Mouse (Mus musculus): ENCODE results near the gene Rab3il1. TPM values are rescaled to one million over a fixed set of nuclear protein-coding genes. Genes with fewer than 3 reads are reported as not detected.

Rab3il1 gene
- polyA plus RNA-seq, 1 experiment, result 4.5 TPM

DNA sequence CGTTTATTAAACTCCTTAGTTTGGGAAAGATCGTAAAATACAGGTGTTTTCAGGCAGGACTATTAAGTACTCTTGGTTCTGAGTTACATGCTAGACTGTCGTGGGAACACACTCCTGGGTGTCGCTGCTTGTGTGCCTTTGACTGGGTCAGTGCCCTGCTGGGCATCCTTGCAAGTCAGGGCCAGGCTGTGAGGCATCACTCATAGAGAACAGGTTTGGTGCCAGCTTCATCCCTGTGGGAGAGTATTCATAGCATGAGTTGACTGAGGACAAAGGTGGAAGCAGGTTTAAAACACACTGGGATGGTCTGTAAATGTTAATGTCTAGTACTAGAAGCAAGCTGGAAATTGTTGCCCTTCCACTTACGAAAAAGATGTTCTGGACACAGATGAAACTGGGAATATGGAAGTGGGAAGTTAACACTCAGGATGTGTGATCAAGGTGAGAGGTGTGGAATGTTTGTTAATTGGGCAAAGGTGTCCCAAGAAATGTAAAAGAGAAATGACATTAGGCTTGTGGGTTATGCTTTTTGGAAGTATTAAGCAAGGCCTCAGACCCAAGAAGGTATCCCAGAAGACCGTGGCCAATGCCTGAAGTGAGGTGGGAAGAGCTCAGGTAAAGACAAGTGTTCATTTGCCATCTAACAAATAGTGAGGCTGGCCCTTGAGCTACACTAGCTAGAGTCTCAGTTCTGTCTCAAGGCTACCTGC is 16.1 kb upstream of the Rab3il1 start:
- H3K79me2 ChIP-seq (ENCODE audit: control insufficient read depth, insufficient read depth), result peaks cover 42% of the 10 kb centered on the region
- H3K36me3 ChIP-seq (ENCODE audit: control insufficient read depth, insufficient read depth), result peaks cover 32% of the 10 kb centered on the region
- no peak for TF ChIP-seq MYOD1 (IDR thresholded peaks at IDR 0.05; ENCODE audit: control insufficient read depth, insufficient read length, low read depth)
- no peak for TF ChIP-seq CEBPB (IDR thresholded peaks at IDR 0.05; ENCODE audit: low read depth)
- TF ChIP-seq CTCF (IDR thresholded peaks at IDR 0.05; ENCODE audit: control insufficient read depth, insufficient read depth, insufficient read length), result no peak
- no peak for TF ChIP-seq MYOG (IDR thresholded peaks at IDR 0.05; ENCODE audit: control insufficient read depth, extremely low read depth, insufficient read length)
- H3ac ChIP-seq (ENCODE audit: control insufficient read depth, insufficient read length, low read depth), result no peak overlapping the region
- peaks cover 27% of the 10 kb centered on the region for H3K79me3 ChIP-seq (ENCODE audit: low read depth)
- no peaks in the 10 kb centered on the region for H3K27me3 ChIP-seq (ENCODE audit: control insufficient read depth, insufficient read depth, insufficient read length)
- no peak overlapping the region for H3K4me3 ChIP-seq (ENCODE audit: insufficient read depth, poor library complexity, severe bottlenecking)

DNA sequence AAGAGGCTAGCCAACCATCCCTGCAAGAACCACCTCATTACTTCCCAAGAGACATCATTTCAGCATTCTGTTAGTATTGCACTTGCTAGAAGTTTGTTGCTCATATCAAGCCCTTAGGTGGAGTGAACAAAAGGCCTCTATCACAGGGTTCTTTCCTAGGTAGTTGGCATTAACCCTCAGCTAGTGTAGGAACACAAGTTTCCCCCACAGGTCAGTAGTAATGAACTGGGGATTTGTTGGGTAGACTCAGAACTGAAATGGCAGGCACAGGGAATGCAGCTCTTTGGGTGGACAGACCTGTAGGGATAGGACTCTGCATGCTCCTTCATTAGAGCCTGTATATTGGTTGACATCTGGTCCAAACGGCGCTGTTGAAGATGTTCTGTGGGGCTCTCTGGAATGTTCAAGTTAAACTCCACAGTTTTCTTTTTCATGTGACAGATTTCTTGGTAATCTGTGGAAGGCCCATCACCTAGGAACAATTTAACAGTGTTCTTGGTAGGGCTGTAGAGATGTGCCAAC is 15.5 kb upstream of the Rab3il1 start:
- TF ChIP-seq MAX (IDR thresholded peaks at IDR 0.05) (no peak), CEBPB (IDR thresholded peaks at IDR 0.05; ENCODE audit: low read depth) (no peak), CTCF (IDR thresholded peaks at IDR 0.05; ENCODE audit: control insufficient read depth, insufficient read depth, insufficient read length) (no peak), USF1 (IDR thresholded peaks at IDR 0.05; ENCODE audit: low read depth) (no peak), MYOG (IDR thresholded peaks at IDR 0.05; ENCODE audit: control insufficient read depth, extremely low read depth, insufficient read length) (no peak), FOSL1 (IDR thresholded peaks at IDR 0.05; ENCODE audit: insufficient read depth, low read length, poor library complexity, severe bottlenecking) (no peak)
- peaks cover 42% of the 10 kb centered on the region for H3K79me2 ChIP-seq (ENCODE audit: control insufficient read depth, insufficient read depth)
- H3K4me3 ChIP-seq (ENCODE audit: insufficient read depth, poor library complexity, severe bottlenecking), result no peak overlapping the region
- H3K36me3 ChIP-seq (ENCODE audit: control insufficient read depth, insufficient read depth), result peaks cover 32% of the 10 kb centered on the region
- H3ac ChIP-seq (ENCODE audit: control insufficient read depth, insufficient read length, low read depth), result no peak overlapping the region
- H3K79me3 ChIP-seq (ENCODE audit: low read depth), result peaks cover 27% of the 10 kb centered on the region
- H3K27me3 ChIP-seq (ENCODE audit: control insufficient read depth, insufficient read depth, insufficient read length), result no peaks in the 10 kb centered on the region

DNA sequence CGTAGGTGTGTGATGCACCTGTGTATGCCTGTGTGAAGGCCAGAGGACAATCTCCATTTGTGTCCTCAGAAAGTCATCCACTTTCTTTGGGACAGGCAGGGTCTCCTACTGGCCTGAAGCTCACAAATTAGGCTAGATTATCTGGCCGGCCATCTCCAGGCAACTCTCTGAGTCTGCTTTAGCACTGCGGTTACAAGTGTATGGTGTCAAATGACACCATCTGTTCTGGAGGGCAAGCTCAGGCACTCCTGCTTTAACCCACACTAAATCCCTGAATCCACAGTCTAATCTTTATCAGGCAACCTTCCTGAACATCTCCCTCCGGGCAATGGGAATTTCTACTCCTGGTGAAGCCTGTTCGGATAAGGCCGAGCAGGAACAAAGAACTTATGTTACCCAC is 14.3 kb upstream of the Rab3il1 start:
- Histone ChIP-seq H3K79me3 (ENCODE audit: low read depth) (peaks cover 25% of the 10 kb centered on the region), H3ac (ENCODE audit: control insufficient read depth, insufficient read length, low read depth) (no peak overlapping the region), H3K36me3 (ENCODE audit: control insufficient read depth, insufficient read depth) (peaks cover 32% of the 10 kb centered on the region), H3K4me3 (ENCODE audit: insufficient read depth, poor library complexity, severe bottlenecking) (no peak overlapping the region), H3K27me3 (ENCODE audit: control insufficient read depth, insufficient read depth, insufficient read length) (no peaks in the 10 kb centered on the region), H3K79me2 (ENCODE audit: control insufficient read depth, insufficient read depth) (peaks cover 34% of the 10 kb centered on the region)
- TF ChIP-seq MYOG (IDR thresholded peaks at IDR 0.05; ENCODE audit: control insufficient read depth, extremely low read depth, insufficient read length), result no peak
- TF ChIP-seq MYOD1 (IDR thresholded peaks at IDR 0.05; ENCODE audit: control insufficient read depth, insufficient read length, low read depth), result peak; percentile 70

DNA sequence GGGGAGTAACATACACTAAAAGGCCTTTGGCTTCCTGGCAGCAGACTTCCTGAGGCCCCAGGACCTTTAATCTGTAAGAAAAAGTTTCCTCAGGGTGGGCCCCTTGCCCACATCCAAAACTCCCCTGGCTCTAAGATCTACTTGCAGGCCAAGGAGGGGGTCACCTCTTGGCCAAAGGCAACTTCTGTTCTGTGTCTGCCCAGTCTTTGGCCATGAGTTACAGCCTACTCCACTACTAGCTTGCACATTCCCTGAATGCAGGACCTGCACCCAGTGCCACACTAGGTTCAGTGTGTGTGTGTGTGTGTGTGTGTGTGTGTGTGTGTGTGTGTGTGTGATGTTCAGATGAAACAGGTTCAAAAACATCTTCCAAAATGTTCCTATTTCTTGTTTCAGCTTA is 13.9 kb upstream of the Rab3il1 start:
- TF ChIP-seq FOSL1 (IDR thresholded peaks at IDR 0.05; ENCODE audit: insufficient read depth, low read length, poor library complexity, severe bottlenecking) (no peak), CTCF (IDR thresholded peaks at IDR 0.05; ENCODE audit: control insufficient read depth, insufficient read depth, insufficient read length) (no peak), MAX (IDR thresholded peaks at IDR 0.05) (no peak), USF1 (IDR thresholded peaks at IDR 0.05; ENCODE audit: low read depth) (no peak), MYOD1 (IDR thresholded peaks at IDR 0.05; ENCODE audit: control insufficient read depth, insufficient read length, low read depth) (no peak), MYOG (IDR thresholded peaks at IDR 0.05; ENCODE audit: control insufficient read depth, extremely low read depth, insufficient read length) (no peak), CEBPB (IDR thresholded peaks at IDR 0.05; ENCODE audit: low read depth) (no peak)
- H3K79me2 ChIP-seq (ENCODE audit: control insufficient read depth, insufficient read depth), result peaks cover 30% of the 10 kb centered on the region
- no peak overlapping the region for H3K4me3 ChIP-seq (ENCODE audit: insufficient read depth, poor library complexity, severe bottlenecking)
- no peak overlapping the region for H3ac ChIP-seq (ENCODE audit: control insufficient read depth, insufficient read length, low read depth)
- no peaks in the 10 kb centered on the region for H3K27me3 ChIP-seq (ENCODE audit: control insufficient read depth, insufficient read depth, insufficient read length)
- peaks cover 25% of the 10 kb centered on the region for H3K79me3 ChIP-seq (ENCODE audit: low read depth)
- H3K36me3 ChIP-seq (ENCODE audit: control insufficient read depth, insufficient read depth), result peaks cover 32% of the 10 kb centered on the region

DNA sequence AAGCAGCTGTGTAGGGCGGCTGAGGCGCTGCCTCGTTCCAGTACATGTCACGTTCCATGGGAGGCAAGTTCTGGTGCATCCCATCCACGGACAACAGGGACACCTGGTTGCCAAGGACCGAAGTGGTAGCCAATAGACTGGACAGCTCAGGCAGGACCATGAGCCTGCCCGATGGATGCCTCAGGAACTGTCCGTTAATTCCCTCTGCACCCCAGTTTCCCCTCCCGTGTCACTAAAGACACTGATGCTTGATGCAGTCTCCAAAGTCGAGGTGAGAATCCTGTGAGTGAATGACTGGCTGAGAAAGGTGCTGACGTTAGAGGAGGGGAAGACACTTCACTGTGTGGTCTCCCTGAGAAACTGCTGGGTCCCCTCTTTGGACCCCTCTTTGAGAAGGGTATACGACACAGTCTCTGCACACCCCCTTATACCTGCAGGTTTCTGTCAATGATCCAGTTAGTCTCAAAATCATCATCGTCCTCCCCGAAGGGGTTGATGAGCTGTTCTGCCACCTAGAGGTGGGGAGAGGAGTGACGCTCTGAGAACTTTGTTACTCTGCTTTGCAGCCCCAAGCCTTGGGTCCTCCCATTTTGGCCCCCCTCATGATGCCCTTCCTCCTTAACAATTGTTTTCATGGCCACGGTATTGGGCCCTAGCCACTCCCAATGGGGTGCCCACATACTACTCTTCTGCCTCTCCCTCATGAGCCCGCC is 12.1 kb upstream of the Rab3il1 start:
- Histone ChIP-seq H3ac (ENCODE audit: control insufficient read depth, insufficient read length, low read depth) (no peak overlapping the region), H3K79me3 (ENCODE audit: low read depth) (peaks cover 9% of the 10 kb centered on the region), H3K27me3 (ENCODE audit: control insufficient read depth, insufficient read depth, insufficient read length) (no peaks in the 10 kb centered on the region), H3K36me3 (ENCODE audit: control insufficient read depth, insufficient read depth) (peaks cover 18% of the 10 kb centered on the region), H3K79me2 (ENCODE audit: control insufficient read depth, insufficient read depth) (peaks cover 12% of the 10 kb centered on the region), H3K4me3 (ENCODE audit: insufficient read depth, poor library complexity, severe bottlenecking) (no peak overlapping the region)
- TF ChIP-seq MAX (IDR thresholded peaks at IDR 0.05), result no peak
- no peak for TF ChIP-seq FOSL1 (IDR thresholded peaks at IDR 0.05; ENCODE audit: insufficient read depth, low read length, poor library complexity, severe bottlenecking)
- TF ChIP-seq MYOD1 (IDR thresholded peaks at IDR 0.05; ENCODE audit: control insufficient read depth, insufficient read length, low read depth), result no peak
- no peak for TF ChIP-seq MYOG (IDR thresholded peaks at IDR 0.05; ENCODE audit: control insufficient read depth, extremely low read depth, insufficient read length)
- no peak for TF ChIP-seq CTCF (IDR thresholded peaks at IDR 0.05; ENCODE audit: control insufficient read depth, insufficient read depth, insufficient read length)
- TF ChIP-seq CEBPB (IDR thresholded peaks at IDR 0.05; ENCODE audit: low read depth), result no peak
- TF ChIP-seq USF1 (IDR thresholded peaks at IDR 0.05; ENCODE audit: low read depth), result no peak

Measured in C2C12 (cell line).